ENCODE assay signal across 8 mouse cellular contexts in the genomic region with DNA sequence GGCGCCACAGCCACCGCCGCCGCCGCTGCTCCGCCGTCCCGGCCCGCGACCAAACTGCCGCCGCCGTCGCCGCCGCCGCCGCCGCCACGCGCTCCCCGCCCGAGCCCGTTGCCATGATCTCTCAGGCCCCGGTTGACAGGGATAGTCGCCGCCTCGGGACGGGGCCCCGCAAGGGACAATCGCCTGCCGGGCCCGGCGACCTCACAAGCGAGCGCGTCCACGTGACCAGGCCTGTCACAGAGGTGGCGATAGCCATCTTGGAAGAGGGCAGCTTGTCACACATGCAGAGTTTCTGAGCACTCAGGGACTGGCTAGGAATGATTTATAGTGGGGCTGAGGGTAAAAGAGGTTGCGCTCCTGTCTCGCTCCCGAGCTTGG. TPM values are rescaled to one million over a fixed set of nuclear protein-coding genes. Genes with fewer than 3 reads are reported as not detected.
DNase-seq lines count a peak whose midpoint lies in the region; ATAC-seq and TF ChIP-seq lines count a peak whose summit lies in the region.

A gene (minus strand): TSS at position 270 of the 378 bp plus-strand sequence.

- H3K4me3 ChIP-seq in C2C12 (ENCODE audit: insufficient read depth, poor library complexity, severe bottlenecking) (peak within 1 kb of the TSS; percentile 60), myocyte (peak within 1 kb of the TSS; percentile 51)
- peak within 1 kb of the TSS; percentile 72 for H3K4me3 ChIP-seq in erythroblast, embryonic 14.5 days (replicated peaks)
- H3K4me3 ChIP-seq in heart, embryonic 11.5 days (ENCODE audit: low read depth, low read length): peak within 1 kb of the TSS; percentile 69
- peak within 1 kb of the TSS; percentile 83 for H3K4me3 ChIP-seq in kidney, embryonic 16.5 days (ENCODE audit: low read length)
- H3K4me3 ChIP-seq in liver, adult 2 months (ENCODE audit: insufficient read depth, low read depth, low read length): peak within 1 kb of the TSS; percentile 78

- TF ChIP-seq CTCF in C2C12 (IDR thresholded peaks at IDR 0.05; ENCODE audit: control insufficient read depth, insufficient read depth, insufficient read length): no peak
- no peak for TF ChIP-seq CTCF in brain, embryonic 14.5 days (IDR thresholded peaks at IDR 0.05; ENCODE audit: borderline replicate concordance, extremely low read depth, insufficient read depth, insufficient read length)
- TF ChIP-seq CTCF in liver, adult 2 months (IDR thresholded peaks at IDR 0.05; ENCODE audit: low read depth, low read length): no peak

- H3K27me3 ChIP-seq in C2C12 (ENCODE audit: control insufficient read depth, insufficient read depth, insufficient read length): no peaks in the 10 kb centered on the region
- peaks cover 20% of the 10 kb centered on the region for H3K27me3 ChIP-seq in erythroblast, embryonic 14.5 days (ENCODE audit: control insufficient read depth)
- peaks cover 3% of the 10 kb centered on the region; the same call in 1 of the 2 replicates for H3K27me3 ChIP-seq in heart, embryonic 11.5 days (ENCODE audit: control insufficient read depth, insufficient read depth, low read length)
- H3K27me3 ChIP-seq in kidney, embryonic 16.5 days (ENCODE audit: insufficient read depth, low read length): peaks cover 4% of the 10 kb centered on the region; the same call in 1 of the 2 replicates
- no peaks in the 10 kb centered on the region for H3K27me3 ChIP-seq in liver, adult 2 months (ENCODE audit: control insufficient read depth, insufficient read depth, low read length)
- no peaks in the 10 kb centered on the region for H3K27me3 ChIP-seq in myocyte (ENCODE audit: control insufficient read depth, insufficient read depth, insufficient read length)
- H3K27me3 ChIP-seq in splenic B cell, adult 2 months (ENCODE audit: control insufficient read depth, insufficient read depth, low read length, poor library complexity, severe bottlenecking): no peaks in the 10 kb centered on the region

- WGBS in heart, embryonic 11.5 days (ENCODE audit: insufficient replicate concordance): 0% methylated on average over 35 of the region's 42 CpGs
- under 1% methylated on average over 42 of the region's 42 CpGs for WGBS in kidney, embryonic 16.5 days
- under 1% methylated on average over 42 of the region's 42 CpGs for WGBS in liver, adult 2 months

- peak within 1 kb of the TSS; percentile 87 for H3ac ChIP-seq in C2C12 (ENCODE audit: control insufficient read depth, insufficient read length, low read depth)
- H3ac ChIP-seq in myocyte (ENCODE audit: control insufficient read depth, insufficient read length): peak within 1 kb of the TSS; percentile 81

- H3K36me3 ChIP-seq in C2C12 (ENCODE audit: control insufficient read depth, insufficient read depth): no peaks in the 10 kb centered on the region
- H3K36me3 ChIP-seq in erythroblast, embryonic 14.5 days (ENCODE audit: control insufficient read depth): no peaks in the 10 kb centered on the region; the same call in 1 of the 2 replicates
- H3K36me3 ChIP-seq in heart, embryonic 11.5 days (ENCODE audit: control insufficient read depth, insufficient read depth, low read length): no peaks in the 10 kb centered on the region
- H3K36me3 ChIP-seq in kidney, embryonic 16.5 days (ENCODE audit: insufficient read depth, low read length): no peaks in the 10 kb centered on the region
- H3K36me3 ChIP-seq in liver, adult 2 months (ENCODE audit: control insufficient read depth, insufficient read depth, low read length): no peaks in the 10 kb centered on the region
- no peaks in the 10 kb centered on the region for H3K36me3 ChIP-seq in myocyte (ENCODE audit: control insufficient read depth, insufficient read depth)
- no peaks in the 10 kb centered on the region for H3K36me3 ChIP-seq in splenic B cell, adult 2 months (ENCODE audit: control insufficient read depth, insufficient read depth, low read length, poor library complexity, severe bottlenecking)

- peak within 1 kb of the TSS; percentile 78 for H3K9ac ChIP-seq in heart, embryonic 11.5 days (ENCODE audit: low read depth, low read length)
- peak within 1 kb of the TSS; percentile 87 for H3K9ac ChIP-seq in kidney, embryonic 16.5 days (replicated peaks; ENCODE audit: low read length)
- peak within 1 kb of the TSS; percentile 90 for H3K9ac ChIP-seq in liver, adult 2 months (ENCODE audit: low read depth, low read length)

- peak within 1 kb of the TSS; percentile 98 for H3K4me2 ChIP-seq in heart, embryonic 11.5 days
- H3K4me2 ChIP-seq in kidney, embryonic 16.5 days (replicated peaks; ENCODE audit: low read depth, low read length): peak within 1 kb of the TSS; percentile 93
- H3K4me2 ChIP-seq in myocyte (ENCODE audit: low read depth): peak within 1 kb of the TSS; percentile 94

- peak; percentile 97 for DNase-seq in brain, embryonic 14.5 days (ENCODE audit: low read depth)
- DNase-seq in liver, adult 2 months (ENCODE audit: extremely low read depth, low read depth, low spot score): peak; percentile 83
- peak; percentile 91 for DNase-seq in splenic B cell, adult 2 months (ENCODE audit: low read depth, low spot score)

- no peaks in the 10 kb centered on the region for H3K9me3 ChIP-seq in erythroblast, embryonic 14.5 days (ENCODE audit: control insufficient read depth, low read length)
- no peaks in the 10 kb centered on the region for H3K9me3 ChIP-seq in heart, embryonic 11.5 days (replicated peaks; ENCODE audit: control insufficient read depth, low read length)
- H3K9me3 ChIP-seq in kidney, embryonic 16.5 days (ENCODE audit: low read length): no peaks in the 10 kb centered on the region

- peaks cover 12% of the 10 kb centered on the region for H3K79me3 ChIP-seq in C2C12 (ENCODE audit: low read depth)

- peak; percentile 85 for ATAC-seq in heart, embryonic 11.5 days (replicated peaks; ENCODE audit: insufficient number of reproducible peaks, low FRiP score, low TSS enrichment)
- ATAC-seq in kidney, embryonic 16.5 days (ENCODE audit: low FRiP score, low TSS enrichment): peak; percentile 93

- peaks cover 21% of the 10 kb centered on the region for H3K79me2 ChIP-seq in C2C12 (ENCODE audit: control insufficient read depth, insufficient read depth)
- no peaks in the 10 kb centered on the region for H3K79me2 ChIP-seq in liver, adult 2 months (ENCODE audit: control insufficient read depth, insufficient read depth, low read length)
- peaks cover 13% of the 10 kb centered on the region for H3K79me2 ChIP-seq in myocyte (ENCODE audit: control insufficient read depth, insufficient read depth)

- H3K27ac ChIP-seq in heart, embryonic 11.5 days (ENCODE audit: low read depth, low read length): peak within 1 kb of the TSS; percentile 46; the same call in 1 of the 2 replicates
- peak within 1 kb of the TSS; percentile 68 for H3K27ac ChIP-seq in kidney, embryonic 16.5 days (ENCODE audit: low read length)
- peak within 1 kb of the TSS; percentile 56 for H3K27ac ChIP-seq in liver, adult 2 months (replicated peaks; ENCODE audit: insufficient read depth, low read depth, low read length)

- peak; percentile 39; the same call in 1 of the 2 replicates for TF ChIP-seq POLR2A in brain, embryonic 14.5 days (IDR thresholded peaks at IDR 0.05; ENCODE audit: borderline replicate concordance, extremely low read depth, insufficient read depth, insufficient read length, poor library complexity, severe bottlenecking)
- TF ChIP-seq POLR2A in liver, adult 2 months (IDR thresholded peaks at IDR 0.05; ENCODE audit: extremely low read depth, insufficient read depth, low read length): peak; percentile 40; the same call in 1 of the 2 replicates
- peak; percentile 68 for TF ChIP-seq POLR2A in myocyte (IDR thresholded peaks at IDR 0.05; ENCODE audit: insufficient read length, low read depth)

- peaks cover 30% of the 10 kb centered on the region for H3K4me1 ChIP-seq in erythroblast, embryonic 14.5 days (ENCODE audit: control insufficient read depth)
- peaks cover 13% of the 10 kb centered on the region for H3K4me1 ChIP-seq in heart, embryonic 11.5 days (ENCODE audit: control insufficient read depth, insufficient read depth, low read length)
- H3K4me1 ChIP-seq in kidney, embryonic 16.5 days (ENCODE audit: insufficient read depth, low read length): peaks cover 12% of the 10 kb centered on the region
- peaks cover 11% of the 10 kb centered on the region for H3K4me1 ChIP-seq in liver, adult 2 months (ENCODE audit: control insufficient read depth, insufficient read depth, low read length)

TF ChIP-seq in C2C12, 6 proteins besides CTCF, POLR2A, EP300 and RAD21:
- TF ChIP-seq MAX (IDR thresholded peaks at IDR 0.05) (peak; percentile 82), FOSL1 (IDR thresholded peaks at IDR 0.05; ENCODE audit: insufficient read depth, low read length, poor library complexity, severe bottlenecking) (no peak), MYOD1 (IDR thresholded peaks at IDR 0.05; ENCODE audit: control insufficient read depth, insufficient read length, low read depth) (no peak), USF1 (IDR thresholded peaks at IDR 0.05; ENCODE audit: low read depth) (peak; percentile 98)

TF ChIP-seq in myocyte, 11 proteins besides CTCF, POLR2A, EP300 and RAD21:
- TF ChIP-seq MYOD1 (IDR thresholded peaks at IDR 0.05; ENCODE audit: control insufficient read depth in 1 of 3, insufficient read length in 2 of 3, low read depth in 2 of 3) (peak in 1 of 3 experiments; percentile 12), SRF (IDR thresholded peaks at IDR 0.05; ENCODE audit: control insufficient read depth, insufficient read length, low read depth) (no peak), USF1 (IDR thresholded peaks at IDR 0.05; ENCODE audit: low read depth) (peak; percentile 98), MYOG (IDR thresholded peaks at IDR 0.05; ENCODE audit: control insufficient read depth in 1 of 3, insufficient read depth in 1 of 3, insufficient read length in 2 of 3, low read depth in 2 of 3) (peak in 1 of 3 experiments; percentile 12), E2F4 (IDR thresholded peaks at IDR 0.05; ENCODE audit: insufficient read depth) (no peak), POLR2AphosphoS2 (IDR thresholded peaks at IDR 0.05; ENCODE audit: insufficient read length, low read depth) (peak; percentile 42)

RNA-seq across cellular contexts. Expression of the gene that starts here (rescaled TPM):
- polyA plus RNA-seq in C2C12 (2012; fragmentation: generic; extraction: Trizol): 7.0 TPM
- polyA plus RNA-seq in brain, embryonic 14.5 days (2012; rRNA removed): 7.8 and 9.3 TPM in 2 replicates
- 0.01 TPM in 2 replicates for polyA plus RNA-seq in erythroblast, embryonic 14.5 days (2012)
- 0.34 and 0.79 TPM in 2 replicates for polyA plus RNA-seq in heart, embryonic 11.5 days (2014; fragmentation: Nextera tagmentation; extraction: Ambion mirVana)
- 0.28 and 0.75 TPM in 2 replicates for polyA plus RNA-seq in kidney, embryonic 16.5 days (2015; fragmentation: Nextera tagmentation; extraction: Ambion mirVana)
- total RNA-seq in liver, adult 2 months (2014; rRNA removed): 0.07 and 0.09 TPM in 2 replicates
- 0.15 and 0.55 TPM in 2 replicates for polyA plus RNA-seq in liver, adult 2 months (2012; rRNA removed)
- polyA plus RNA-seq in myocyte (2012; fragmentation: generic; extraction: Trizol): 9.8 TPM

Comparison
In these comparisons a context has a peak if more than half of its experiments do, and no peak if none do; other contexts are left out.
1. Peak in every context shown above with its lines: DNase-seq, ATAC-seq, H3K4me3 ChIP-seq and H3K27ac ChIP-seq.
2. Peak in ATAC-seq, H3K4me3 ChIP-seq, H3K27ac ChIP-seq, H3K9ac ChIP-seq and H3K4me2 ChIP-seq in heart, embryonic 11.5 days; RNA of the gene not detected or under 1 TPM.
3. Peak in ATAC-seq, H3K4me3 ChIP-seq, H3K27ac ChIP-seq, H3K9ac ChIP-seq and H3K4me2 ChIP-seq in kidney, embryonic 16.5 days; RNA of the gene not detected or under 1 TPM.
4. Peak in DNase-seq, H3K4me3 ChIP-seq, H3K27ac ChIP-seq and H3K9ac ChIP-seq in liver, adult 2 months; RNA of the gene not detected or under 1 TPM.